Mouse (Mus musculus): ENCODE measurements around the gene Gstm6.
"Not testable (repeated sequence)": the region's sequence is repeated elsewhere in the genome, so short reads cannot be mapped to it uniquely, and the experiment has no call there.

Gene Gstm6

GRCm38 (mm10) chr3:107940524-107940923 is 3.0 kb downstream of the Gstm6 start:
- DNase-seq (ENCODE audit: low spot score) = no peak

DNA sequence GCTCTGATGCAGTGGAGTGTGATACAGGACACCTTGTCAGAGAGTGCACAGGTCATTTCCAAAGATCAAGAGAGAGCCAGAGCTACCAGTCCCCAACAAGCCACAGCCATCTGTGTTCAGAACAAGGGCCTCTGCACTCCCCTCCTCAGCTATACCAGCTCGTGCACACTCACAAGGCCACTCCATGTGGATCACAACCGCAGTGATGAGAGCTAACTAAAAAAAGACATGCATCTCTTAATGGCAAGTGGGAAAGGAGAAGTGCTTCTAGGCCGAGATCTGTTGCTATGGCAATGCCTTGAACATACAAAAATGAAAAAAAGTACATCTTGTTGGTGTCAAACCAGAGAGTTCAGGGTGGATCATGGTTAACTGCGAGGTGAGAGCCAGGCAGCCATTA is 3.7 kb downstream of the Gstm6 start:
- DNase-seq (ENCODE audit: low spot score) = no peak

DNA sequence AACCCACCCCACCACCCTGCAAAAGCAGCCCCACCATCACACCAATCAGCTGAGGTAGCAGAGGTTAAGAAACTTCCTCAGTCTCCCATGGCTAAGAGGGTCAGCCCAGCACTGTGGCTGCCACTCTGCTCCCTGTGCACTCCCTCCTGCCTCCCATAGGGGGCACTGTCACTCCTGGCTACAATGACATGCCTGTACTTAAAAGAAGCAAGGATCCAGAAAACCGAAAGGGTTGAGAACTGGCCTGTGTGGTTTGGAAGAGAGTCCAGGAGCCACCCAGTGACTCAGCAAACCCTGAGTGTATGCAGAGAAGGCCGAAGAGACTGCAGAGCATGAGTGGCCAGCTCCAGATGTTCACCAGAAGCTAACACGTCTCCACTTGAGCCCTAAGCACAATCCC is 4.1 kb downstream of the Gstm6 start:
- DNase-seq (ENCODE audit: low spot score) = peak; percentile 81

DNA sequence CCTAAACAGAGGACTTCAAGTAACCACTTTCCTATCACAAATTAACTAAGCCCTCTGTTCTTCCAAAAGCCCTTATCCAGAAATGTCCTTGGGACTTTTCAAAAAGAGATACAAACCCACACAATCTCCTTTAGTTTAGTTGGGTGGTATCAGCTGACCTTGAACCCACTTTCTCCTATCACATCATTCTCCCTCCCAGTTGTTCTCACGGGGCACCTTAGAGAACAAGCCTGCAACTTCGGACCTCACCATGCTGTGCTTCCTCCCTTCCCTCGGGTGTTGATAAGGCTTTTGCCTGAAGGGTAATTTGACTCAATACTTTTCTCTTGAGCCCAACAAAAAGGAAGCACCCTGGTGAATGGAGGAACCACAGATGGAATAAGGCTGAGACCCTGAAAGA is 7.7 kb downstream of the Gstm6 start:
- DNase-seq (ENCODE audit: low spot score) = no peak

DNA sequence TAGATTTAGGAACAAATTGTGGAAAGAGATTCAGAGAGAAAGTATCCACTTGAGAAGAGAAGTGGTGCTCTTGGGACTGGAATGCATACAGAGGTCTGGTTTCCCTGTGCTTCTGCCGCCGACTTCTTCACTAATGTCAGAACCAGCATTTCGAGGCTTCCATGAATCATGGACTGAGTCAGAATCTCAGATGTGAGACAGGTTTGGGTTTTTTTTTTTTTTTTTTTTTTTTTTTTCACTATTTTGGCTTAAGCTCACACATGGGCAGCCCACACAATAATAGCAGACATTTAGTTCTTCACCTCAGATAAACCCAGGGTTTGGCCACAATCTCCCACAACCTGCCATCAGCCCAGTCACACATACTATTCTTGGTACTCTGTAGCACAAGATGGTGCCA is 8.3 kb downstream of the Gstm6 start:
- no peak for DNase-seq (ENCODE audit: low spot score)

- DNase-seq (ENCODE audit: low spot score) = no peak
These were observed 11.4 kb downstream of the Gstm6 start for GRCm38 (mm10) chr3:107932128-107932527.

DNA sequence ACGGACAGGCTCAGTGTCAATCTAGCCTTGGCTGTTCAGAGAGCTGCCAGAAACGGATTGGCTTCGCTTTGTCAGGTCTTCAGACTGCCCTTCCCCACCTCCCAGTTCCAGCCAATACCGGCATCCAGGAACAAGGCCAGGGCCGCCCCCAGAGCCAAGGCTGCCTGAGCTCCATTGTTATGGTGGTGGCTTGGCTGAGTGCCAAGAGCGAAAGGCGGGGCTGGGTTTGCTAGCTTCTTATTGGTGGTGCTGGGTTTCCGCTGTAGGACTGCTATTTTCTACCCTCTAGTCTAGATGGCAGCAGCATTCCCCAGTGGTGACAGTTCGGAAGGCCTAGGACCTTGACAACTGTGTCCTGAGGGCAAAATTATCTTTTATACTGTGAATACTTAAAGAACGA is 11.9 kb downstream of the Gstm6 start, which contains the start of gene Gstm7:
TSS of gene Gstm7 (minus strand) at position 148 of the 400 bp plus-strand sequence.
- DNase-seq (ENCODE audit: low spot score) = peak; percentile 96

DNA sequence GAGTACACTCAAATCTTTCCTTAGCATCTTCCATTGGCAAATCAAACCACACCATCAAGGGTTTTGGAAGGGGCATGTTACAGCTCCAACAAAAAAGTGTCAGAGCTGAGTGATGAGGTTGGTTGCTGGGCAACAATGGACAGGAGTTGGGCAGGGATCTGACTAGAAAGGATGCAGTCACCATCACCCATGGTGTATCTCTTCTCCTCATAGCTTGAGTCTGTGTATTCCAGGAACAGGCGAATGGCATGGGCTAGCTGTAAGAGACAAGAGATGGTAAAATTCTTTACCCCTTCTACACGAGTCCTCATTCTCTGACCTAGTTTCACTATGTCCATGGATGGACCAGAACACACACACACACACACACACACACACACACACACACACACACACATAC is 12.4 kb downstream of the Gstm6 start:
- DNase-seq (ENCODE audit: low spot score) = no peak

GRCm38 (mm10) chr3:107929731-107930130 is 13.8 kb downstream of the Gstm6 start:
- no peak for DNase-seq (ENCODE audit: low spot score)

DNA sequence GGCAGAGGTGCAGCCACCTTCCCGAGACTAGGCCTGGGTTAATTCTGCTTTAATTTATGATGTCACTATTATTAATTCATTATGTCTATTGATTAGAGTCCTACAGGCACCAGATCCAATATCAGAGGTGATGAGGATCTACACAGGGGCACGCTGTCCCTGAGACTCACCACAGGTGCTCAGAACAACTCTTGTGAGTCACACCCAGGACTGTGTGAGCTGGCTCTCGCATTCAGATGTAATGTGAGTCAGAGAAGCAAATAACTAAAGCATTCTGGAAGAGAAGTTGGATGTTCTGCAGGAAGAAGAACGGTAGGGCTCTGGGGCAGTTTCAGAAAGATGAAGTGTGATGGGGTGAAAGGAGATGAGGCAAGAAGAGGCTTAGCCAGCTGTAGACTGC is 14.3 kb downstream of the Gstm6 start:
- DNase-seq (ENCODE audit: low spot score) = no peak

- no peak for DNase-seq (ENCODE audit: low spot score)
These were observed 14.9 kb downstream of the Gstm6 start for GRCm38 (mm10) chr3:107928691-107929090.

- DNase-seq (ENCODE audit: low spot score) = no peak
These were observed 15.7 kb downstream of the Gstm6 start for GRCm38 (mm10) chr3:107927841-107928240.

DNA sequence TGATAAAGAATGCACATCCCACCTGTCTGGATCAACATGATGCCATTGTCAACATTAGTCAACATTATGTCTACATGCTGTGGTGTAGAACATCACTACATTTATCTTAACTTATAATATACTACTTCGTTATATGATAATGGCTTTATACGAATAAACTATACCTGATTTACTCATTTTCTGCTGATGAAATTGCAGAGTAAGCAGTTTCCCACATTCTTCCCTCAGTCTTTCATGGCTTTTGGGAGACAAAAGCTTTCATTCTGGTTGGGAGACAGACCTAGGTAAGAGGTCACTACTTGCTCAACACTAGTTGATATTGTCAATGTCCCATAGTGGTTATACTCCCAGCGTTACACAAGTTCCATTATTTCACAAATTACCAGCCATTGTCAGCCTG is 18.2 kb downstream of the Gstm6 start:
- no peak for DNase-seq (ENCODE audit: low spot score)

DNA sequence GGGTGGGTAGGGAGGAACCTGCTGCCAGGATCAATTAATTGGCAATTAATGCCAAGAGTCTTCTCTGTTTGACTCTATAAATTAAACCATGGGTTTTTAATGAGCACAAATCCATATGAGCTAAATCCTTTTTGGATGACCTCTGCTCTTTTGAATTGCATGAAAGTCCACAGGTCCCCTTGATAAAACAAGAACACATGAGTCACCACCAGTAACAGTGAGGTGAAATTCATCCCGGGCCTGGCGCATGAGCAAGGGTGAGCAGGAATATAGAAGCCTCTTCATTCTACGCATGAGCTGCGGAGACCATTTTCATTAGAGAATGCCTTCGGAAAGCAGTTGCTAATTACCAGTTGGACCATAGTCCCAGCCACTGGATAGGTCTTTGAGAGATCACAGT is 23.2 kb downstream of the Gstm6 start:
- DNase-seq (ENCODE audit: low spot score) = no peak

GRCm38 (mm10) chr3:107917783-107918408 is 25.7 kb downstream of the Gstm6 start:
- DNase-seq (ENCODE audit: low spot score) = peak; percentile 48

GRCm38 (mm10) chr3:107917097-107917496 is 26.5 kb downstream of the Gstm6 start:
- no peak for DNase-seq (ENCODE audit: low spot score)

- DNase-seq (ENCODE audit: low spot score) = no peak
These were observed 26.9 kb downstream of the Gstm6 start for GRCm38 (mm10) chr3:107916674-107917073.

- DNase-seq (ENCODE audit: low spot score) = no peak
These were observed 37.6 kb downstream of the Gstm6 start for GRCm38 (mm10) chr3:107905942-107906341.

DNA sequence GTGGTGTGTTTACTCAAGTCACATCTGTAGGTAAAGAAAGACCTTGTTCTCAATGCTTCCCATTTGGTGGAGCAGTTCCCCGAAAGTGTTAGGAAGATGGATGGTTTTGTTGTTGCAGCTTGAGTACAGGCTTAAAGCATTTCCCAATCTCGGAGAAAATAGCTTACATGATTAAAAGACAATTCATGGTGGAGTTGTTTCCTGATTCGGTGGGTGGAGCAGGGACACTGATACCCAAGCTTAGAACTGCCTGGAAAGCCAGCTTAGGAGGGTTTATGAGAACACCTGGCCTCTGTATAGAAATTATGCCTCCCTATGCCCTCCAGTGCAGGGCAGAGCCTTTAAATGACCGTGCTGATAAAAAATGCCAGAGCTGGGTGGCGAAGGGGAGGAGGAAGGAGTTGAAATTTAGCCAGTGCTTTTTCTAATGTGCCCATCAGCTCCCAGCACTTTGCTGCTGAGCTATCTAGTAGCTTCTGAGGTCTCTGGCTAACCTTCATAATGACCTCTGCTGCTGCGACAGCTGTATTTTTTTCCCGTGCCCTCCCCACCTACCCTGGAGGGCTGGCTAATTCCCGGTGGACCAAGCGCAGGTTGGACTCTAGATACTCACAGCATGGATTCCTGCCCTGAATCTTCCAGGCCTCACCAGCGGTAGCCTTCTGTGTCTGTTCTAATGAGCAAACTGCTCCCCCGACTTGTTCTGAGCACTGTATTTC is 42.4 kb downstream of the Gstm6 start:
- DNase-seq (ENCODE audit: low spot score) = no peak

DNA sequence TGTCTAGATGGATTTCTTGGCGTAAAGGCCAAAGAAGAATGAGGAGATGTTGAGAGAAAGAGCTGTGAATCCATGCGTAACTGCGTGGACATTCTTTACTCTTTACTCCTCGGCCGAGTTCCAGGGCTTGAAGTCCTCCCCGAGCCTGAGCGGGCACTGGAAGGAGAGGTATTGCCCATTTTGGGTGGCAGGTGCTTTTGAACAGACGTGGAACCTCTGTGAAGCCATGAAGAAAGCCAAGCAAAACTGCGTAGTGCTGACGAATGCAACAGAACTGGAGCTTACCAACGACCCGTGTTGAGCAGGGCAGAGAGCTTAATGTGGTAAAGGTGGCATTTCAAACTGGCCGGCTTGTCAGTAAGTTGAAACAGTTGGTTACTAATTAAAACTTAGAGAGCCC is 44.9 kb downstream of the Gstm6 start:
- no peak for DNase-seq (ENCODE audit: low spot score)

- peak; percentile 85 for DNase-seq (ENCODE audit: low spot score)
These were observed 47.6 kb downstream of the Gstm6 start, which contains the start of gene Gstm5 for GRCm38 (mm10) chr3:107895720-107896569. Gene Gstm5 (plus strand): TSS chr3:107895821.

DNA sequence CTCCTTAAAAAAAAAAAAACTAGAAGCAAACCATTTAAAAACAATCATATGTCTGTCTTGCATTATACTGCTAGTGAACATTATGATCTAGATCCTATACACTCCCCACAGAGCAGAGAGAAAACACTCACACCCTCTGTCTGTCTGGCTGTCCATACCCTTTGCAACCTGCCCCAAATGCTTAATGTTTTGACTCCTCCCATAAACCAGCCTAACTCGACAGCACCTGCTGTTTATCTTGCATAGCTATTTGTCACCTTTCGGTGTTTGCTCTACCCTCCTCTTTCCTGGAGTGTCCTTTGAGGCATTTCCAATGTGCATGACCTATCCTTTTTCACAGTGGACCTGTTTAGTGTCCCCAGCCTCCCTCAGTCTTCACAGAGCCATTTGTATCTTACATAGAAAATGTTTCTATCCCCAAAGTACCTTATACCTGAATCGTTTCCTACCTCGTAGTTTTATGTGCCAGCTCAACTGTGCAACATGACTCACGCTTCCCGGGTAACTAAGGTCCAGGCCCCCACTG is 48.3 kb downstream of the Gstm6 start:
- no peak for DNase-seq (ENCODE audit: low spot score)

DNA sequence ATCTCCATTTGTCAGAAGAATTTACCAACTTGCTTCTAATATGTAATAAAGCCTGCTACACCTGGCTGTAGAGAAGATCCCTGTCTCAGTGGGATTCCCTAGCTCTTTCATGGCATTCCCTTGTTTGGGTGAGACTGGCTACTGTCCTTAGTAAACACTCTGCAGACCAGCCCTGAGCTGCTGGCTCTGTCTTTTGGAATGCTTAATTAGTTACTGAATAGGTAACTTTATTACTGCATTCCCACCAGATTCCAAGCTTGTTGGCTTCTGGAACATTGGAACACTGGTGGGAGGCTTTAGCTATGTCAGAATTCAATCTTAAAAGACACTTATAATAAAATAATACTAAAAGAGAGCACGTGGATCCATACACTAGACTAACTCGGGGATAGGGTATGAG is 54.3 kb downstream of the Gstm6 start:
- not testable (repeated sequence) for DNase-seq (ENCODE audit: low spot score)
